Mouse (Mus musculus): ENCODE measurements around the gene Pde4d. TPM values are rescaled to one million over a fixed set of nuclear protein-coding genes. Genes with fewer than 3 reads are reported as not detected.
A peak's percentile ranks its signal among the peaks of the same experiment; 100 is the strongest.

The Pde4d gene
- polyA plus RNA-seq, 1 experiment from 2014 or later: 13.0 TPM

GRCm38 (mm10) chr13:109809646-109810045, 1359.9 kb downstream of the Pde4d start:
- ATAC-seq (ENCODE audit: low FRiP score, low TSS enrichment): no peak
- no peaks in the 10 kb centered on the region for H3K36me3 ChIP-seq (ENCODE audit: control insufficient read depth, insufficient read depth, low read length)
- no peaks in the 10 kb centered on the region for H3K9me3 ChIP-seq (ENCODE audit: control insufficient read depth, low read length)
- no peak overlapping the region for H3K27ac ChIP-seq (replicated peaks)
- H3K4me2 ChIP-seq (replicated peaks; ENCODE audit: low read depth): no peak overlapping the region
- no peaks in the 10 kb centered on the region for H3K27me3 ChIP-seq (ENCODE audit: control insufficient read depth, insufficient read depth, low read length)
- no peak overlapping the region for H3K4me3 ChIP-seq (ENCODE audit: low read depth, low read length)
- DNase-seq (ENCODE audit: low spot score): no peak
- H3K9ac ChIP-seq (ENCODE audit: low read length): no peak overlapping the region
- H3K4me1 ChIP-seq (replicated peaks; ENCODE audit: control insufficient read depth, insufficient read depth): no peaks in the 10 kb centered on the region
- 83% methylated on average over 4 of the region's 4 CpGs for WGBS
- TF ChIP-seq EP300 (optimal IDR thresholded peaks at IDR 0.05) (no peak), CTCF (IDR thresholded peaks at IDR 0.05; ENCODE audit: low read depth) (no peak)

GRCm38 (mm10) chr13:109813924-109814323, 1364.2 kb downstream of the Pde4d start:
- DNase-seq (ENCODE audit: low spot score) (no peak), ATAC-seq (ENCODE audit: low FRiP score, low TSS enrichment) (no peak)
- Histone ChIP-seq H3K36me3 (ENCODE audit: control insufficient read depth, insufficient read depth, low read length) (no peaks in the 10 kb centered on the region), H3K9me3 (ENCODE audit: control insufficient read depth, low read length) (no peaks in the 10 kb centered on the region), H3K27me3 (ENCODE audit: control insufficient read depth, insufficient read depth, low read length) (no peaks in the 10 kb centered on the region), H3K27ac (replicated peaks) (no peak overlapping the region), H3K4me1 (replicated peaks; ENCODE audit: control insufficient read depth, insufficient read depth) (no peaks in the 10 kb centered on the region), H3K9ac (ENCODE audit: low read length) (no peak overlapping the region), H3K4me3 (ENCODE audit: low read depth, low read length) (no peak overlapping the region), H3K4me2 (replicated peaks; ENCODE audit: low read depth) (no peak overlapping the region)
- WGBS: 84% methylated on average over 4 of the region's 4 CpGs
- no peak for TF ChIP-seq EP300 (optimal IDR thresholded peaks at IDR 0.05)
- no peak for TF ChIP-seq CTCF (IDR thresholded peaks at IDR 0.05; ENCODE audit: low read depth)

- WGBS: 54% methylated on average over 3 of the region's 3 CpGs
Observed at GRCm38 (mm10) chr13:109819071-109819470, 1369.3 kb downstream of the Pde4d start.

GRCm38 (mm10) chr13:109820141-109820540, 1370.4 kb downstream of the Pde4d start:
- TF ChIP-seq CTCF (IDR thresholded peaks at IDR 0.05; ENCODE audit: low read depth) (no peak), EP300 (optimal IDR thresholded peaks at IDR 0.05) (no peak)
- WGBS: 40% methylated on average over 3 of the region's 3 CpGs
- Histone ChIP-seq H3K9ac (ENCODE audit: low read length) (no peak overlapping the region), H3K4me1 (replicated peaks; ENCODE audit: control insufficient read depth, insufficient read depth) (peaks cover 4% of the 10 kb centered on the region; the same call in 1 of the 2 replicates), H3K27ac (replicated peaks) (no peak overlapping the region), H3K36me3 (ENCODE audit: control insufficient read depth, insufficient read depth, low read length) (no peaks in the 10 kb centered on the region), H3K4me2 (replicated peaks; ENCODE audit: low read depth) (no peak overlapping the region), H3K4me3 (ENCODE audit: low read depth, low read length) (no peak overlapping the region), H3K27me3 (ENCODE audit: control insufficient read depth, insufficient read depth, low read length) (no peaks in the 10 kb centered on the region), H3K9me3 (ENCODE audit: control insufficient read depth, low read length) (no peaks in the 10 kb centered on the region)
- no peak for ATAC-seq (ENCODE audit: low FRiP score, low TSS enrichment)
- DNase-seq (ENCODE audit: low spot score): no peak

More at GRCm38 (mm10) chr13:109819071-109819470, 1369.3 kb downstream of the Pde4d start:
- Histone ChIP-seq H3K27me3 (ENCODE audit: control insufficient read depth, insufficient read depth, low read length) (no peaks in the 10 kb centered on the region), H3K9me3 (ENCODE audit: control insufficient read depth, low read length) (no peaks in the 10 kb centered on the region), H3K36me3 (ENCODE audit: control insufficient read depth, insufficient read depth, low read length) (no peaks in the 10 kb centered on the region), H3K27ac (replicated peaks) (no peak overlapping the region), H3K9ac (ENCODE audit: low read length) (no peak overlapping the region), H3K4me3 (ENCODE audit: low read depth, low read length) (no peak overlapping the region), H3K4me1 (replicated peaks; ENCODE audit: control insufficient read depth, insufficient read depth) (peaks cover 4% of the 10 kb centered on the region; the same call in 1 of the 2 replicates), H3K4me2 (replicated peaks; ENCODE audit: low read depth) (no peak overlapping the region)
- ATAC-seq (ENCODE audit: low FRiP score, low TSS enrichment): no peak
- TF ChIP-seq CTCF (IDR thresholded peaks at IDR 0.05; ENCODE audit: low read depth) (no peak), EP300 (optimal IDR thresholded peaks at IDR 0.05) (no peak)
- no peak for DNase-seq (ENCODE audit: low spot score)

- Histone ChIP-seq H3K4me3 (ENCODE audit: low read depth, low read length) (no peak overlapping the region), H3K9ac (ENCODE audit: low read length) (no peak overlapping the region), H3K4me2 (replicated peaks; ENCODE audit: low read depth) (no peak overlapping the region), H3K36me3 (ENCODE audit: control insufficient read depth, insufficient read depth, low read length) (no peaks in the 10 kb centered on the region), H3K27ac (replicated peaks) (no peak overlapping the region), H3K27me3 (ENCODE audit: control insufficient read depth, insufficient read depth, low read length) (no peaks in the 10 kb centered on the region), H3K4me1 (replicated peaks; ENCODE audit: control insufficient read depth, insufficient read depth) (peaks cover 4% of the 10 kb centered on the region; the same call in 1 of the 2 replicates), H3K9me3 (ENCODE audit: control insufficient read depth, low read length) (no peaks in the 10 kb centered on the region)
- ATAC-seq (ENCODE audit: low FRiP score, low TSS enrichment): no peak
- DNase-seq (ENCODE audit: low spot score): no peak
- 71% methylated on average over 3 of the region's 3 CpGs for WGBS
- TF ChIP-seq CTCF (IDR thresholded peaks at IDR 0.05; ENCODE audit: low read depth): no peak
- no peak for TF ChIP-seq EP300 (optimal IDR thresholded peaks at IDR 0.05)
Observed at GRCm38 (mm10) chr13:109820866-109821265, 1371.1 kb downstream of the Pde4d start.

GRCm38 (mm10) chr13:109821725-109822412, 1372.1 kb downstream of the Pde4d start:
- DNase-seq (ENCODE audit: low spot score) (no peak), ATAC-seq (ENCODE audit: low FRiP score, low TSS enrichment) (peak; percentile 78)
- no peaks in the 10 kb centered on the region for H3K9me3 ChIP-seq (ENCODE audit: control insufficient read depth, low read length)
- 4% methylated on average over 8 of the region's 8 CpGs for WGBS
- peak overlapping the region; percentile 82 for H3K27ac ChIP-seq (replicated peaks)
- no peaks in the 10 kb centered on the region for H3K36me3 ChIP-seq (ENCODE audit: control insufficient read depth, insufficient read depth, low read length)
- H3K9ac ChIP-seq (ENCODE audit: low read length): peak overlapping the region; percentile 55
- TF ChIP-seq EP300 (optimal IDR thresholded peaks at IDR 0.05) (no peak), CTCF (IDR thresholded peaks at IDR 0.05; ENCODE audit: low read depth) (no peak)
- H3K4me3 ChIP-seq (ENCODE audit: low read depth, low read length): peak overlapping the region; percentile 33
- peak overlapping the region; percentile 61 for H3K4me2 ChIP-seq (replicated peaks; ENCODE audit: low read depth)
- H3K4me1 ChIP-seq (replicated peaks; ENCODE audit: control insufficient read depth, insufficient read depth): peaks cover 4% of the 10 kb centered on the region; the same call in 1 of the 2 replicates
- no peaks in the 10 kb centered on the region for H3K27me3 ChIP-seq (ENCODE audit: control insufficient read depth, insufficient read depth, low read length)

Measured in stomach, postnatal 0 days (tissue).